Comparison of ENCODE assay signal across 21 mouse cellular contexts in genomic region chr3:109157481-109157880, GRCm38 (mm10). TPM values are rescaled to one million over a fixed set of nuclear protein-coding genes. Genes with fewer than 3 reads are reported as not detected.
DNase-seq lines count a peak whose midpoint lies in the region; ATAC-seq and TF ChIP-seq lines count a peak whose summit lies in the region.
"Had no signal": no experiment of that assay in that cellular context is flagged by ENCODE, and none has a peak within 500 bp of the region (broad histone marks: within the 10 kb centered on the region; RNA-seq: fewer than 3 reads in every experiment).

No protein-coding gene starts in this region.

- no peak overlapping the region for H3K4me2 ChIP-seq in embryonic facial prominence, embryonic 13.5 days
- no peak overlapping the region; the same call in 1 of the 2 replicates for H3K4me2 ChIP-seq in limb, embryonic 13.5 days (replicated peaks)
- no peak overlapping the region for H3K4me2 ChIP-seq in embryonic facial prominence, embryonic 15.5 days (replicated peaks)
- no peak overlapping the region for H3K4me2 ChIP-seq in hindbrain, embryonic 12.5 days (replicated peaks)
- H3K4me2 ChIP-seq: heart, embryonic 13.5 days had no signal

- TF ChIP-seq POLR2A in small intestine, adult 2 months (IDR thresholded peaks at IDR 0.05; ENCODE audit: low read depth, low read length): no peak

- H3K36me3 ChIP-seq in embryonic facial prominence, embryonic 13.5 days: peaks cover 35% of the 10 kb centered on the region
- H3K36me3 ChIP-seq in embryonic facial prominence, embryonic 10.5 days (replicated peaks): peaks cover 28% of the 10 kb centered on the region
- H3K36me3 ChIP-seq in limb, embryonic 13.5 days: peaks cover 33% of the 10 kb centered on the region
- peaks cover 17% of the 10 kb centered on the region for H3K36me3 ChIP-seq in limb, embryonic 10.5 days
- peaks cover 31% of the 10 kb centered on the region for H3K36me3 ChIP-seq in embryonic facial prominence, embryonic 15.5 days
- H3K36me3 ChIP-seq in small intestine, adult 2 months (ENCODE audit: control insufficient read depth, insufficient read depth, low read length): peaks cover 33% of the 10 kb centered on the region
- peaks cover 6% of the 10 kb centered on the region; the same call in 1 of the 2 replicates for H3K36me3 ChIP-seq in hindbrain, embryonic 12.5 days

- peak; percentile 56; the same call in 1 of the 2 replicates for ATAC-seq in embryonic facial prominence, embryonic 13.5 days (ENCODE audit: insufficient number of reproducible peaks, insufficient read depth, low FRiP score, low TSS enrichment, low read depth)
- ATAC-seq in limb, embryonic 13.5 days (ENCODE audit: low FRiP score, low read depth): peak; percentile 84
- ATAC-seq in embryonic facial prominence, embryonic 15.5 days (ENCODE audit: insufficient number of reproducible peaks, low FRiP score, low TSS enrichment, low read depth): peak; percentile 84
- no peak for ATAC-seq in hindbrain, embryonic 12.5 days (ENCODE audit: low FRiP score)
- ATAC-seq: forebrain, embryonic 16.5 days; hindbrain, embryonic 16.5 days; inflammation-experienced regulatory T-cells, adult 6 months had no signal

- TF ChIP-seq CTCF in small intestine, adult 2 months (IDR thresholded peaks at IDR 0.05; ENCODE audit: extremely low read depth, insufficient read length, insufficient replicate concordance, low read depth, low read length): no peak

- 39% methylated on average over 3 of the region's 3 CpGs for WGBS in embryonic facial prominence, embryonic 13.5 days
- 85% methylated on average over 3 of the region's 3 CpGs for WGBS in embryonic facial prominence, embryonic 10.5 days
- 48% methylated on average over 3 of the region's 3 CpGs for WGBS in limb, embryonic 13.5 days
- whole genome bisulfite sequencing in limb, embryonic 10.5 days: 90% methylated on average over 3 of the region's 3 CpGs
- WGBS in embryonic facial prominence, embryonic 15.5 days: 18% methylated on average over 3 of the region's 3 CpGs
- 53% methylated on average over 3 of the region's 3 CpGs for WGBS in small intestine, adult 2 months
- WGBS in hindbrain, embryonic 12.5 days: 90% methylated on average over 3 of the region's 3 CpGs

- no peak overlapping the region for H3K4me3 ChIP-seq in embryonic facial prominence, embryonic 13.5 days
- H3K4me3 ChIP-seq in embryonic facial prominence, embryonic 10.5 days: no peak overlapping the region
- no peak overlapping the region for H3K4me3 ChIP-seq in limb, embryonic 13.5 days
- H3K4me3 ChIP-seq in limb, embryonic 10.5 days: no peak overlapping the region
- no peak overlapping the region for H3K4me3 ChIP-seq in embryonic facial prominence, embryonic 15.5 days (replicated peaks)
- H3K4me3 ChIP-seq in small intestine, adult 2 months (ENCODE audit: low read depth, low read length): no peak overlapping the region
- H3K4me3 ChIP-seq in hindbrain, embryonic 12.5 days: no peak overlapping the region
- H3K4me3 ChIP-seq: erythroblast, embryonic 14.5 days; forebrain, embryonic 10.5 days; heart, embryonic 13.5 days had no signal

- DNase-seq in embryonic facial prominence, embryonic 10.5 days (ENCODE audit: low spot score): no peak
- no peak for DNase-seq in limb, embryonic 10.5 days (ENCODE audit: low spot score)
- no peak for DNase-seq in ovary, adult 18-20 months (ENCODE audit: low spot score)
- DNase-seq: adrenal gland, postnatal 10 days; cerebellum, adult 18-20 months; cerebellum, postnatal 10 days; gastrocnemius, postnatal 14 days; heart, postnatal 36 days; kidney, adult 2 months had no signal

- H3K27me3 ChIP-seq in embryonic facial prominence, embryonic 13.5 days: no peaks in the 10 kb centered on the region
- no peaks in the 10 kb centered on the region for H3K27me3 ChIP-seq in embryonic facial prominence, embryonic 10.5 days (replicated peaks; ENCODE audit: low read depth, poor library complexity, severe bottlenecking)
- no peaks in the 10 kb centered on the region for H3K27me3 ChIP-seq in limb, embryonic 13.5 days
- H3K27me3 ChIP-seq in limb, embryonic 10.5 days (ENCODE audit: low read depth, poor library complexity, severe bottlenecking): no peaks in the 10 kb centered on the region
- no peaks in the 10 kb centered on the region for H3K27me3 ChIP-seq in embryonic facial prominence, embryonic 15.5 days
- no peaks in the 10 kb centered on the region for H3K27me3 ChIP-seq in small intestine, adult 2 months (ENCODE audit: control insufficient read depth, insufficient read depth, low read length)
- H3K27me3 ChIP-seq in hindbrain, embryonic 12.5 days: no peaks in the 10 kb centered on the region
- H3K27me3 ChIP-seq: CH12.LX; heart, embryonic 13.5 days had no signal

- no peak overlapping the region for H3K9ac ChIP-seq in embryonic facial prominence, embryonic 13.5 days
- H3K9ac ChIP-seq in limb, embryonic 13.5 days: no peak overlapping the region
- H3K9ac ChIP-seq in embryonic facial prominence, embryonic 15.5 days: no peak overlapping the region
- no peak overlapping the region for H3K9ac ChIP-seq in hindbrain, embryonic 12.5 days
- H3K9ac ChIP-seq: heart, embryonic 13.5 days had no signal

- H3K4me1 ChIP-seq in embryonic facial prominence, embryonic 13.5 days: peaks cover 10% of the 10 kb centered on the region
- no peaks in the 10 kb centered on the region for H3K4me1 ChIP-seq in embryonic facial prominence, embryonic 10.5 days
- H3K4me1 ChIP-seq in limb, embryonic 13.5 days: peaks cover 29% of the 10 kb centered on the region
- H3K4me1 ChIP-seq in limb, embryonic 10.5 days: peaks cover 12% of the 10 kb centered on the region; the same call in 1 of the 2 replicates
- H3K4me1 ChIP-seq in embryonic facial prominence, embryonic 15.5 days: peaks cover 10% of the 10 kb centered on the region
- H3K4me1 ChIP-seq in small intestine, adult 2 months (ENCODE audit: control insufficient read depth, insufficient read depth, insufficient read length, low read length): peaks cover 16% of the 10 kb centered on the region
- 0 out of 2 replicates have a peak, but pooled peaks cover 4% of the 10 kb centered on the region for H3K4me1 ChIP-seq in hindbrain, embryonic 12.5 days
- H3K4me1 ChIP-seq: forebrain, embryonic 10.5 days; heart, embryonic 13.5 days had no signal

- peak overlapping the region; percentile 60; the same call in 1 of the 2 replicates for H3K27ac ChIP-seq in embryonic facial prominence, embryonic 13.5 days
- H3K27ac ChIP-seq in embryonic facial prominence, embryonic 10.5 days (replicated peaks): no peak overlapping the region
- no peak overlapping the region; the same call in 1 of the 2 replicates for H3K27ac ChIP-seq in limb, embryonic 13.5 days
- H3K27ac ChIP-seq in limb, embryonic 10.5 days: no peak overlapping the region
- H3K27ac ChIP-seq in embryonic facial prominence, embryonic 15.5 days (replicated peaks): 0 out of 2 replicates have a peak overlapping the region, but pooled peaks have one; percentile 39
- H3K27ac ChIP-seq in small intestine, adult 2 months (ENCODE audit: insufficient read depth, low read depth, low read length): peak overlapping the region; percentile 67
- H3K27ac ChIP-seq in hindbrain, embryonic 12.5 days: no peak overlapping the region
- H3K27ac ChIP-seq: forebrain, embryonic 10.5 days; heart, embryonic 13.5 days had no signal

- no peaks in the 10 kb centered on the region for H3K9me3 ChIP-seq in embryonic facial prominence, embryonic 13.5 days
- no peaks in the 10 kb centered on the region for H3K9me3 ChIP-seq in embryonic facial prominence, embryonic 10.5 days
- no peaks in the 10 kb centered on the region for H3K9me3 ChIP-seq in limb, embryonic 13.5 days
- H3K9me3 ChIP-seq in limb, embryonic 10.5 days (replicated peaks): no peaks in the 10 kb centered on the region
- no peaks in the 10 kb centered on the region for H3K9me3 ChIP-seq in embryonic facial prominence, embryonic 15.5 days (replicated peaks)
- H3K9me3 ChIP-seq in hindbrain, embryonic 12.5 days (replicated peaks): no peaks in the 10 kb centered on the region
- H3K9me3 ChIP-seq: forebrain, embryonic 10.5 days; heart, embryonic 13.5 days had no signal

RNA-seq across cellular contexts. Expression of gene Slc25a24, which starts 34.5 kb away (rescaled TPM):
- 44.3 and 47.7 TPM in 2 replicates for polyA plus RNA-seq in embryonic facial prominence, embryonic 13.5 days (2015; fragmentation: Nextera tagmentation; extraction: Ambion mirVana)
- 31.3 and 35.6 TPM in 2 replicates for polyA plus RNA-seq in embryonic facial prominence, embryonic 10.5 days (2016; fragmentation: Nextera tagmentation; extraction: Ambion mirVana)
- polyA plus RNA-seq in limb, embryonic 13.5 days (2015; fragmentation: Nextera tagmentation; extraction: Ambion mirVana): 45.0 and 51.0 TPM in 2 replicates
- polyA plus RNA-seq in limb, embryonic 10.5 days (2016; fragmentation: Nextera tagmentation; extraction: Ambion mirVana): 20.0 and 27.5 TPM in 2 replicates
- 46.9 and 49.5 TPM in 2 replicates for polyA plus RNA-seq in embryonic facial prominence, embryonic 15.5 days (2015; fragmentation: Nextera tagmentation; extraction: Ambion mirVana)
- 18.4 and 67.3 TPM in 2 replicates for polyA plus RNA-seq in small intestine, adult 2 months (2012; rRNA removed)
- polyA plus RNA-seq in hindbrain, embryonic 12.5 days (2016; fragmentation: Nextera tagmentation; extraction: Ambion mirVana): 30.0 and 35.3 TPM in 2 replicates

Comparison
In these comparisons a context has a peak if more than half of its experiments do, and no peak if none do; other contexts are left out.
1. H3K27ac ChIP-seq: peak in embryonic facial prominence, embryonic 13.5 days (single experiment), embryonic facial prominence, embryonic 15.5 days (single experiment) and small intestine, adult 2 months (single experiment); none in embryonic facial prominence, embryonic 10.5 days (single experiment), limb, embryonic 13.5 days (single experiment), limb, embryonic 10.5 days (single experiment) and hindbrain, embryonic 12.5 days (single experiment).